Mouse (Mus musculus) right cerebral cortex, postnatal 36 days (tissue): ENCODE data around the gene Selenoo.

Experiments
- DNase-seq, 2 experiments: peaks; one replicate each; pipeline ENCODE4 v3.0.0; 2022; ENCODE audit warnings: low spot score in 2 of 2, mixed read lengths in 1 of 2

Selenoo gene

DNA sequence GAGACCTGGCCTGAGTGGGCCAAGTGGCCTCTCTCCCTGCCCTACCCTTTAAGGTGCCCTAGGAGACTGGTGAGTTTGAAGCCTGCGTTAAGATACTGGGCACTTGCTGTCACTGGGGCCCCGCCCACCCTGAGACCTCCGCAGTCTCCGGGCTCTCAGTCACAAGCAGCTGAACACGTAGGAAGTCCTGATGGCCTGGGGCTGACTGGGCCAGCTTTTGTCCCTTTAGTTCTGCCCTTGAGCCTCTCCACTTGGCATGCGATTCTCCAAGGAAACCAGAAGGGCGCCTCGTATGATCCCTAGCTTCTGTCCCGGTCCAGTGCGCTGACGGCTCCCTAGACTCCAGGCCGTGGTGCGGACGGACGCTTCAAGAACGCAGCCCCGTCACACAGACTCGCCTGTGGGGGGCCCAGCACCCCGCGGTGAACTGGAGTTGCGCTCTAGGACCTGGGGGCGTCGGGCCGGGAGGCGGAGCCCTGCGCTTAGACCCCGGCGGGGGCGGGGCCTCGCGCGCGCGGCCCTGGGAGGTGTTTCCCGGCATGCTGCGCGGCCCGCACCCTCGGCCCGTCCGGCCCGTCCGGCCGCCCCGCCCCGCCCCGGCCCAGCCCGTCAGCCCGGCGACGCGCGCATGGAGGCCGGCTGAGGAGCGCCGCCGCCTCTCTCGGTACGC lies 13.3 kb upstream of the Selenoo start:
- DNase-seq, result peak; percentile 77 to 83

DNA sequence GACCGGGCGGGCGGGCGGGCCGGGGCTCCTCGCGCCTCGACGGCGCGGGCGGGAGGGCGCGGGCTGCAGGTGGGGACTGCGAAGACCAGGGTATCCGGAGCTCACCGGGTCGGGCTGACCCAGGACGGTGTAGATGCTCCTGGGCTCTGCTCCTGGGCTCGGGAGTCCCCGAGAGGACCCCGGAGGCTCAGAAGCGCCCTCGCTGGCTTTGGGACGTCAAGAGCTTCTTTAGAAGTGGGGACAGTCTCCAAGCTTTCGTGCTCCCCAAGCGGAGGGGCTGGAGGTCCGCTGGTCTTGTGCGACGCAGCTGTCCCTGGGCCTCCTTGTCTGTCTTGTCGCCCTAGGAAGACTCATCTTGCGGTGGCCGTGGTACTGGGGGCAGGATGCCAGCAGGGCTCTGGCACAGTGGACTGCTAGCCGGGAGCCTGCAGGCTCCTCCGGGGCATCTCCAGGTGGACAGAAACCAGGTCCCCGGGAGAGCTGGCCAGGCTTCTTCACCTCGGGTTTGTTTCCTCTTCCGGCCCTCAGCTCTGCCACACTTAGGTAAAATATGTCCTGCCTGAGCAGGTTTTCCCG lies 12.6 kb upstream of the Selenoo start:
- DNase-seq, result no peak

DNA sequence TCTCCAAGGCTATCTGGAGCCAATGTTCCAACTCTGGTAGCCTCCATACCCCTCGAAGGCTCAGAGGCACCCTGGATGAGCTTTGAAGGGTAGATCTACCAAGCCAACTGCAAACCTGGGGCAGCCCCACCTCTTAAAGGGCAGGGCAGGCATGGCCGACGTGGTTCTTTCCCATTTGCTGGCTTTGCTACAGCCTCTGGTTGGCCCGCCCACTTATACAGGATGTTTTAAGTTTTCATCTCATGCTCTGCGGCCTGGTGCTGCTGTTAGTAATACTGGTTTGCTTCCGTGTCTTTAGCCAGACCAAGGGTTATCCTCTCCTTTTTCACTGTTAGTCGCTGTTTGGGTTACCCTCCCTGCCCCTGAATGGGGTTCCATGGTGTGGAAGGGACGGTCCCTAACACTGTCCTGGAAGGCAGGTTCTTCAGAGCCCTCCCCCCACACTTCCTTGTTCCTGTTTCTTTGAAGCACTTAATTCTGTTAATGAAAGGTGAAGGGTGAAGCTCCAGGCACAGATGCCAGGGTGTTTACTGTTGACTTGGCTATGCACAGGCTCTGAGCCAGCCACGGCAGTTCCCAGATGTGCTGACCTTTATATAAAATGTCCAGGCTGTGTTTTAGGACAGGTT lies 10.6 kb upstream of the Selenoo start:
- DNase-seq, result no peak

DNA sequence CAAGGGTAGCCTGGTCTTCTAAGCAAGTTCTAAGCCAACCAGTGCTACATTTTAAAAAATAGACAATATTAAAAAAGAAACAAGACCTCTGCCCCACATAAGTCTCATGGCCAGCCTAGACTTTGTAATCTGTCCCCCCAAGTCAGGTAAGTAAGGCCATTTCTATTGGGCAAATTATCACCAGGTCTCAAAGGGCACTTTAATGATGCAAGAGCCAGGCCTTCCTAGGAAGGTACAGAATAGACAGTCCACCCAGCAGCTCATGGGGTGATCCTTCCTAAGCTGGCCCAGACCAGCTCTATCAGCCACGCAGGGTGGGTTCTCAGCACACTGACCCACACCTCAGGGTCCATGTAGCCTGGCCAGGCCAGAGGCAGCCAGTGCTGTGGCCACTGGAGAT lies 5.0 kb upstream of the Selenoo start:
- DNase-seq, result no peak

DNA sequence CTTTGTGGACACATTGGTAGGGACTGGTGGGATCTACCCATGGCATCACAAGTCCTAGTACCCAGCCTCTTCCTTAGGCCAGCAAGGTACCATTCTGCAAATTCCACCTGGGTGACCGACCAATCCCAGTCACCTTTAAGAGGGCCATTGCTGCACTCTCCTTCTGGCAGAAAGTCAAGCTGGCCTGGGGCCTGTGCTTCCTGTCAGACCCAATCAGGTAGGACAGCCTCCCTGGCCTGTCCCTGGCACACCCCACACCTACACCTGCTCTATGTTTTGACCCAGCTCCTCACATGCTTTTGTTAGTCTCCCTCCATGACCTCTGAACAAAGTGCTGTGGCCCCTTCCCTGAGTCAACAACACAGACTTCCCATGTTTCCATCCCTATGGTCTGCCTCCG lies 4.1 kb upstream of the Selenoo start:
- DNase-seq, result no peak

DNA sequence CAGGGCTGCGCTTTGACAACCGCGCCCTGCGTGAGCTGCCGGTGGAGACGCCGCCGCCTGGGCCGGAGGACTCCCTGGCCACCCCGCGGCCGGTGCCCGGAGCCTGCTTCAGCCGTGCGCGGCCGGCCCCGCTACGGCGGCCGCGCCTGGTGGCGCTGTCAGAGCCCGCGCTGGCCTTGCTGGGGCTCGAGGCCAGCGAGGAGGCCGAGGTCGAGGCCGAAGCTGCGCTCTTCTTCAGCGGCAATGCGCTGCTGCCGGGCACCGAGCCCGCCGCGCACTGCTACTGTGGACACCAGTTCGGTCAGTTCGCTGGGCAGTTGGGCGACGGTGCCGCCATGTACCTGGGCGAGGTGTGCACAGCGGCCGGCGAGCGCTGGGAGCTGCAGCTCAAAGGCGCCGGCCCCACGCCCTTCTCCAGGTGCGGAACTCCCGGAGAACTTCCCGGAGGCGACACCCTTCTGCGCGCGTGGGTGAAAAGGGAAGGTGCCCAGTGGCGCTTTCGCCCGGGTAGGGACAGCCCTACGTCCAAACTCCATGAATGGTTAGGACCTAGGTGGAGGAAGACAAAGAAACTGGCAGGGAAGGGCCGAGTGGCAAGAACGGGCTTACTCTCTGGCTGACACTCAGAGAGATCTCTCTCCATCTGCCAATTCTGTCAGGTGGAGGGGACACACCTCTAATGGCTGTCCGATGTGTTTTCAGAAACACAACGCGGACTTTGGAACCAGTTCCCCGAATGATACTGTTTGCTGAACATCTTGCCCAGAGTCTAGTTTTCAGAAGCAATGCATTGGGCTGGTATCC lies 566 bp downstream of the Selenoo start:
- DNase-seq, result no peak

DNA sequence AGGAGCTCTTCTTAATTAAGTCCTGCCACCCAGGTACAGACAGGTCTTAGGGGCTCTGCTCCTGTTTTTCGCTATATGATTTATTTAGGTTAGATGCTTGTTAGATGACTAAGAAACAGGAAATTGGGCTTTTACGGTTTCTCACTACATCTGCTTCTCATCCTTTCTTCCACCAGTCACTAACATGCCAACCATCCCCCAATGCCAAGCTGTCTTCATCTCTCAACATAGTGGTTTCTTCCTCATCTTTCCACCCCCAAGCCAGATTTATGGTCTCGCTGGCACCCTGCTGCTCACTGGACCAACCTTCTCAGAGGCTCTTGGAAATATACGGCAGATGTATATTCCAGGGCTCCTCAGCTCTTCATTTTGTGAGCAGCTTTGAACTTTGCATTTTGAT lies 1.8 kb downstream of the Selenoo start:
- DNase-seq, result no peak

DNA sequence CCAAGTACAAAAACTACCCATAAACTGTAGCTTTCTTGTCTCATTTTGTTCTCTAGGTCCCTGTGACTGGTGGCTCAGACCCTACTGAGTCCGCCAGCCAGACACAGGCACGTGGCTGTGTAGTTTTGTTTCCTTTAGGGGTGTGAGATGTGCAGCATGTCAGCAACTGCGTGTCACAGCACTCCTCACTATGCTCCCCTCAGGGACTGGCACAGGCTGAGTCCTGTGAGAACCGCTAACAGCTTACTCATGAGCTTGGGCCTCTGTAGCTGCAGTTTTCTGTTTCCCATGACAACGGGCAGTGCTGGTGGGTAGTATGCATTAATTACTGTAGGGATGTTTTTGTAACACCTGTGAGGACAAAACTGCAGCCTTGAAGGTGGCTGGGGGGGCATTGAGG lies 3.3 kb downstream of the Selenoo start:
- DNase-seq, result no peak

DNA sequence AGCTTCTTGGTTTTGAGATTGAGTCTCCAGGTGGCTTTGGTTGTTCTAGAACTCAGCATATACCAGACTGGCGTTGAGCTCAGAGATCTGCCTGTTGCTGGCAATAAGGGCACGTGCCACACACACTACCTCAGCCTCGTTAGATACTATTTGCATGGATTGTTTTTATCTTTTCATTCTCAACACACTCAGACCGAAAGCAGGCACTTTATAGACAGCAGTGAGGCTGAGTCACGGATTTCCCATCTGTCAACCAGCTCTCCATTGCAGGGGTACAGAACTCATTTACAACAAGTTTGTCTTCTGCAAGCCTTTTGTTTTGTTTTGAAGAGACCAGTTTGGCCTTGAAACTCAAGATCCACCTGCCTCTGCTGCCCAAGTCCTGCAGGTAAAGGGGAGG lies 8.6 kb downstream of the Selenoo start:
- no peak for DNase-seq

DNA sequence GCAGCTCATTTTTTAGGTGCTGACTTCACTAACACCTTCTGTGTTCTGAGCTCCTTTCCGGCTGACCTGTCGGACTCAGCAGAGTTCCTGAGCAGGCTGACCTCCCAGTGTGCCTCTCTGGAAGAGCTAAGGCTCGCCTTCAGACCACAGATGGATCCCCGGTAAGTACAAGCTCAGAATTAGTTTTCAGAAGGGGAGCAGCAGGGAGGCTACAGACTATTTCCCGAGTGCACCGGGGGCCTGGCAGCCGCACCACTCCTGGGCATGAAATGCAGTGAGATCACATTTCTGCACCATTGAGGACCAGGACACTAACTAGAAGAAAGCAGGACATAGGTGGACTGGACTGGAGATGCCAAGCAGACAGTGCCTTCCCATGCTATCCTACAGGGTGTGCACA lies 9.7 kb downstream of the Selenoo start:
- no peak for DNase-seq

DNA sequence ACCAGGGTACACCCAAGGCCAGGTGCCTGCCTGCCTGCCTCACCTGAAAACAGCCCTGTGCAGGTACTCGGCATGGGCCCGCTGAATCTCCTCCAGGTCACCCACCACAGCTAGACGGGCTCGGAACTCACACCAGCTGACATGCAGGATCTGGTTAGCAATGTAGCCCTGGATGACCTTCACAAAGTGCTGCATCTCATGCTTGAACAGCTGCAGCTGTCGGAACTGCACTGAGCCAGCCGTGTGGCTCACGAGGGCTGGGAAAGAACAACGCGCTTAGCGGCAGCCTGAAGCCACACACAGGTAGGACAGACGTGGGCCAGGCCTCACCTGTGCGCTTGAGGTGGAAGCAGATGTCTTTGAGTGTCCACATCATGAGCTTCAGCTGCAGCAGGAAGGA lies 11.9 kb downstream of the Selenoo start:
- DNase-seq, result no peak

DNA sequence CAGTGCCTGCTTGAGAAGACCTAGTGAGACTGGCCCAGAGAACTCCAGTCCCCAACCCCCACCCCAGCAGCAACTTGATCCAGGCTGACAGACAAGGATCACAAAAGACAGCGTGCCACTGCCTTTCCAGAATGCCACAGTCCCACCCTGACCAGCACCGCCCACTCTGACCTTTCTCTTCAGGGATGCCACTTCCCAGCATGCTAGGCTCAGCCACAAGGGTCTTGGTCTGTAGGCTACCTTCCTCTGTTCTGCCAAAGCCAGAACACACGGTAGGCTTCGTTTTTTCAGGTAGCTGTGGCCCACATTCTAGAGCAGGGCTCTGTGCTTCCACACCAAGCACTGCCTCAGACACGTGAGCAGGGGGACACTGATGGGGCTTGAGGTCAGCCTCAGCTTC lies 13.8 kb downstream of the Selenoo start:
- DNase-seq, result no peak

DNA sequence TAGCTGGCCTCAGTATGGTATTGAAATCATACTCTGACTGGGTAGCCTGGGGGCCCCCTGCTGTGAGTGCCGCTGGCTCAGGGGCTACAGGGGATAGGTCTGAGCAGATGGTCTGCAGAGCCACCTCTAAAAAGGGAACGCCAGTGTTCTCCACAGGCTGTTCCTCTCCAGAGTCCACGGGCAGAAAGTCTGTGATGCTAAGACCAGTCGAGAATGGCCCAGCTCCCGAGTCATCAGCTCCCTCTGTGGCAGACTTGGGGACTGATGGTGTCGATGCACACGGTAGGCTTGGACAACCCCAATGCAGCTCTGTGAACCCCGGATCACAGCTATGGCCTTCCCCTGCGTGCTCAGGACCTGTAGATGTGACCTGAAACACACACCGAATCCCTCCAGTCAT lies 15.0 kb downstream of the Selenoo start:
- DNase-seq, result no peak

DNA sequence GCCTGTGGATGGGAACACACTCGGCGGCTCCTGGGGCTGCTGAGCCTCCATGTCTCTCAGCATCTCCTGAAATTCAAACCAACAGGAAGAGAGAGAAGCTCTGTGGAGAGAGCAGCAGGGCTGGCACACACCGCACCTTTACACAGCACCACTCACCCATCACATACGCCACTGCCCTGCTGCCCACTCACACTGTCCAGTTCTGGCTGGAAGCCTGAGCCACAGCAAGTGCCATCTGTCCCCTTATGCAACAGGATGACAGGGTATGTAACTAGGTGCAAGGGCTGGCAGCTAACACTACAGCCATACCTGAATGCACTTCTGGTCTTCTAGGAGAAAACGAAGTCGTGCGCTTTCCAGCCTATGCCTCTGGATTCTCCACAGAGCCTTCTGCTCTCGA lies 15.5 kb downstream of the Selenoo start:
- peak in 1 of 2 experiments; percentile 61 for DNase-seq

DNA sequence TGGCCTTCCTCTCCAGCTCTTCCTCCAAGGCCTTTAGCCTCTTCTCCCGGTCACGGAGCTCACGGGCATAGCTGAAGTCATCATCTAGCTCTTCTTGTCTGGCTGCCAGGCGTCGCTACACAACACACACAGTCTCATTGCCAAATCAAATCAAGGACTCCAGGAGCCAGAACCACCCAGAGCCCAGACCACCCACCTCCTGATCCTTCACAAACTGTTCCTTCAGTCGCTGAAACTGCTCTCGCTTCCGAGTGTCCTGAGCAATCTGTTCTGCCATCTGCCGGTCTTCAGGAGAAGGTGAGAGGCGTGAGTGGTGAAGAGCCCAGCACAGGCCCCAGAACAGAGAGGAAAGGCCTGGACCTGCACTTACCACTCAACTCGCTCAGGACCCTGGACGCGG lies 17.2 kb downstream of the Selenoo start:
- DNase-seq, result peak in 1 of 2 experiments; percentile 64

DNA sequence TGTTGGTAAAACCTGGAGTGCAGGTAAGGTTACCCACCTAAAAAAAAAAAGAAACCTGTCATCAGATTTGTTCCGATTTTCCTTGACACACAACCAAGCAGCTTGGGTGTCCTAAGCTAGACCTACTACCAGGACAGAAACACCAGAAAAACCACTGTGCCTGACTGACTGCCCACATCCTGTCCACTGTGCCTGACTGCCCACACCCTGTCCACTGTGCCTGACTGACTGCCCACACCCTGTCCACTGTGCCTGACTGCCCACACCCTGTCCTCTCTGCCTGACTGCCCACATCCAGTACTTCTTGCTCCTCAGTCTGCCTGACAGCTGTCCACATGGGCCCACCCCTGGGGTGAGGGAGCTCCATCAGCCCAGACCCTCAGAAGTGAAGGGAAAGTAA lies 18.1 kb downstream of the Selenoo start:
- no peak for DNase-seq

DNA sequence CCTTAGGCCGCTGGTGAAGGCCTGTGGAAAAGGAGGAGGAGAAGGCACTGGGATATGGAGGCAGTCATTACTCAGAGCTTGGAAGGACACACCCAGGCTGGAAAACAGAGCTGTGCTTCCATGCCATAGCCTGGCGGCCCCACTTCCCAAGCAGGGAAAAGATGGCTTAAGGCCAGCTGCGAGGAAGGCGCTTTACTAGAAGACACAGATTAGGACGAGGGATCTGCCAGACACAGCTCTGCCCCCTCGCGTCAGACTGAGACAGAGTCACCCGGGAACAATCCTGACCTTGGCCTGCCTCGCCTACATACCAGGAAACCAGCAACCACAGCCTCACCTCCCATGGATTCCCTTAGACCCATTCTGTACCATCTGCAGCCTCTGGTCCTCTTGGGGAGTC lies 21.3 kb downstream of the Selenoo start:
- no peak for DNase-seq

DNA sequence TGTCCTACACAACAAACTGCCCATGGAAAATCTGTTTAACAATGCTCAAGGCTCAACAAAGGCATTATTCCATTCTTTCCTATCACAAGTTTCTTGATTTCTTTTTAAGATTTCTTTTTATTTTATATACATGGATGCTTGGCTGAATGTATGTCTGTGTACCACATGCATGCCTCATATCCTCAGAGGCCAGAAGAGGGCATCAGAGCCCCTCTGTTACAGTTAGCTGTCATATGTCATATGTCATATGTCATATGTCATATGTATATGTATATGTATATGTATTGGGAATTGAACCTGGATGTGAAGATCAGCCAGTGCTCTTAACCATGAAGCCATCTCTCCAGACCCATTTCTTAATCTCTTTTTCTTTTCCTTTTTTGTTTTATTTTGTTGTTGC lies 29.1 kb downstream of the Selenoo start:
- DNase-seq, result no peak

DNA sequence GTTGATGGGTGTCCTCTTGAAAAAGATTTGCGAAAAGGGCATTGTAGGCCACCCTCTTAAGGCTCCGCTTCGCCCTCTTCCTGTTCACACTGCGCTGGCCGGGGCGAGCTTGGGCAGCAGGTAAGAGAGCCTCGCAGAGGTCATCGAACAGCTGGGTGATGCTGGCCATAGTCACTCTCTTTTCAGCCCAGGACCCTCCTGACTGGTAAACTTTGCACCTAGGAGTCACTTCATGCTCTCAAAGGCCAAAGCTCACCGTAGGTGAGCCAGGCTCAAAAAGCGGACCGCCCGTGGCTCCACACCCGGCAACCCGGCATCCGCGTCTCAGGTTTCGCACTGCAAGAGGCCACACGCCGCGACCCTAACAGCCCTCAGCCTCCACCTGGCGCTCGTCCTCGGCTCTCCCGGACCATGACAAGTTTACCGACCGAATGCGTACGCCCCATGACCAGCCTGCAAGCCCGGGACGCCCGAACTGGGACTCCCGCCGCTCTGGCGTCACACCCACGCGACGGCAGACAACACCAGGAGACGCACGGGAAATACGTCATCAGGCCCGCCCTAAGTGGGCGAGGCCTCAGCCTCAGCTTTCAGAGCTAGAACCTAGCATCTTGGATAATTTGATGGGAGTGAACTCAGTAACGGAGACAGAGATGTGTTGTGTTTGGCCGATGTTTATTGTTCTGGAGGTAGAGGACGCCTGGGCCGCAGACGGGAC lies 33.9 kb downstream of the Selenoo start, which contains the start of gene Tubgcp6:
Gene Tubgcp6 (minus strand): TSS at position 464 of the 718 bp plus-strand sequence.
- DNase-seq, result peak; percentile 93 to 94

DNA sequence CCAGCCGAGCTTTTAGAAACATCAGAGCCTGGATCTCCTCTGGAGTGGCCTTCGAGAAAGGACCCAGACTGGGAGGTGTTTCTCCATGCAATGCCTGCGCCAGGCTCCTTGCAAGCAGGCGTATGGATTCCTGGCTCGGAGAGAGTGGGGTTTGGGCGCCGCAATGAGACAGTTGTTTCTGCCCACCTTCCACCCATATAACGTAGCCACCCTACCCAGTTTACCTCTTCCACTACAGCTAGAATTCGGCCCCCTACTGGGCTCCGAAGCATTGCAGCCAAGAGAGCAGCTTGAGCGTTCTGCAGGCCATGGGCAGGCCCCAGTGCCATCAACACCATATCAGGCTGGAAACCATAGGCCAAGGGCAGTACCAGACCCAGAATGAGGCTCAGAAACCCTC lies 34.7 kb downstream of the Selenoo start:
- peak; percentile 47 to 61 for DNase-seq

DNA sequence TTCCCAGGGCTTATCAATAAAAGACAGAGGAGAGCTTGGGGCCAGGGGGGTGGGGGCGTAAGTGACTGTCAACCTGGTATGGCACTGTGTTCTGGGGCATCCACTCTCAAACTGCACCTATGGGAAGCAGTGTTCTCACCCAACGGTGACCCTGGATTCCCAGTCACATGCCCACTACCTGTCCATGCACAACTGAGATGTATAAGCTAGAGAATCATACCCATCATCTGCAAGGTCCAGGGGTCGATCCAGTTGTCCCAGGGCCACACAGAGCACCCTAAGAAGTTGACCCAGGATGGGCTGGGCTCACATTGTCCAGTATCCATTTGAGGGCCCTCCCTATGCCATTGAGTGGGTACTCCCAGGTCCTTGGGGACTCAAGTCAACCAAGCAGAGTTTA lies 35.4 kb downstream of the Selenoo start:
- no peak for DNase-seq

DNA sequence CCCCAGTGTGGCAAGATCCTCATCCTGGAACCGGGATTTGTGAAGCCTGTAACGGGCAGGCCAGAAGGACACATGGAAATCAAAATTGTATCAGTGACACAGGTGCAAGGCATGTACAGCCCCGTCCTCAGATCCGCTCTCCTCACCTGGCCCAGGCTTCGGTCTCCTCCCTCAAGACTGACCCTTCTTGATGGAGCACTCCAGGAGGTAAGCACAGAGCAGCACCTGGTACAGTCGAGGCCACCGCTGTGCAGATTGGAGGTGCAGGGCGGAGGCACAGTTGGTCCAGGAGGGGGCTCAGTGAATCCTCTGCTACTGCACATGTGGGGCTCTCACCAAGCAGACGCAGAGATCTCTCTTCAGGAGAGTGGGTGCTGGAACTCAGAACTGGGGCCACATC lies 36.5 kb downstream of the Selenoo start:
- DNase-seq, result no peak
